Mouse (Mus musculus) kidney, postnatal 36 days (tissue): ENCODE measurements around the gene Mprip.
"Not testable (repeated sequence)": the region's sequence is repeated elsewhere in the genome, so short reads cannot be mapped to it uniquely, and the experiment has no call there.

Experiments used
- DNase-seq, 2 experiments: peaks; one replicate each; pipeline ENCODE4 v3.0.0; 2021 to 2022; ENCODE audit warnings: mixed read lengths in 2 of 2

Mprip gene

DNA sequence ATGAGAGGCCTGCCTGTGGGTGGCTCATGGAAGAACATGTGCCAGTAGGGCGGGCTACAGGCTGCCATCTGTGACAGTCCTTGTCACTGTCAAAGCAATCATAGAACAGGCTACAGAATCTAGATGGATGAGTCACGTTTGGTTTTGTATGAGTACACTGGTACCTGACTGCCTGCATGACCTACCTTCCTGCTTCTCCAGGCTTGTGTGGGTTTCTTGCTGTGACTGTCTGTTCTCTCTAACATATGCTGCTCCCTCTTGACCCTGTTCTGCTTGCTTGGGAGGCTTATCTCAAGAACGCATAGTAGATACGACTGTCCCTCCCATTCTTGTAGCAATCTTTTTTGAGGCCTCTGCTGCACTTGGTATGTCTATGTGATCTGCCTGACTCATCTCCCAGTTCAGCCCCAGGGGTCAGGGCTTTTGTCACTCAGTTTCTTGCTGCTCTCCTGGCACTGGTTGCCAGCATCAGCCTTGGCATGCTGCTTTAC is 56.7 kb downstream of the Mprip start:
- DNase-seq: no peak

DNA sequence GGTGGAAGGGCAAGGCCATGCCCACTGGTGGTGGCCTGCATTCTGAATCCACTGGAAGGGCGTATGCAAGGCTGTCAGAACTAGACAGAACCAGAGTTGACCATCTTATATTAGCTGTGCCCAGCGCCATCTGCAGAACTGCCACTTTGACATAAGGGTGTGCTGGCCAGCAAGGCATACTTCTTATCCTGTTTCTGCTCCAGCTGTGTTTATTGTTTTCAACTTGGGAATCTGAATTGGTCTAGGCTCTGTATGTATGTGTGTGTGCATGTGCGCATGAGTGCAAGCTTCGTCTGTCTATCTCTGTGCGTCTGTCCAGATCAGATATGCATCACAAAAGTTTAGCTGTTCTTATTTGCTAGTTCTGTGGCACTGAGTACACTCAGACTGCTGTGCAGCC is 58.1 kb downstream of the Mprip start:
- no peak for DNase-seq

DNA sequence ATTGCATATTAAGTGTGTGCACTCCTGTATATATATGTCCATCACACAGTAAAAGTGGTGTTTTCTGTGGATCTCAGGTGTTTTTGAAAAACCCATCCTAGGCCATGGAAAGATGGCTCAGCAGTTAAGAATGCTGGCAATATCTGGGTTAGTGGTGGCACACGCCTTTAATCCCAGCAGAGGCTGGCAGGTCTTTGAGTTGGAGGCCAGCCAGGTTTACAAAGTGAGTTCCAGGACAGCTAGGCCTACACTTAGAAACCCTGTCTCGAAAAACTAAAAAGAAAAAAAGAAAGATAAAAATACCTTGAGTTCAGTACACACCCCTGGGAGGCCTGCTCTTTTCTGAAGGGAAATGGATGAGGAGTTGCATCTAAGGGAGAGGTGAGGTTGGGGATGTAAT is 60.3 kb downstream of the Mprip start:
- DNase-seq: peak; percentile 19 to 37

DNA sequence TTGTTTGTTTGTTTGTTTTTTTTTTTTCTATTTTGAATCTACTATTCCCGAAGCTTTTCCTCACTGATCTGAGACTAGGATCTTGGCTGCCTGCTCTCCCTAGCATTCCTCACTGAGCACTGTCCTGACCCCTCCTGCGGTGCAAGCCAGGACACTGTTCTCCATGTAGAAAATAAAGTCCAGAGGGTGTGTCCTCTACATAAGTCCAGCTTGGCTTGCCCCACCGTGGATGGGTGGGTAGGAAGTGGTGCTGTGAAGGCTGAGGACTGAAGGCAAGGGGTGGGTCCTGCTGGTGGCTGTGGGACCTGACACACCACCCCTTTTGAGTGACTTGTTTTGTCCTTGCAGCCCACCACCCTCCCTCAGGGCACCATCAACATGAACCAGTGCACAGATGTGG is 66.1 kb downstream of the Mprip start:
- peak; percentile 25 for DNase-seq

DNA sequence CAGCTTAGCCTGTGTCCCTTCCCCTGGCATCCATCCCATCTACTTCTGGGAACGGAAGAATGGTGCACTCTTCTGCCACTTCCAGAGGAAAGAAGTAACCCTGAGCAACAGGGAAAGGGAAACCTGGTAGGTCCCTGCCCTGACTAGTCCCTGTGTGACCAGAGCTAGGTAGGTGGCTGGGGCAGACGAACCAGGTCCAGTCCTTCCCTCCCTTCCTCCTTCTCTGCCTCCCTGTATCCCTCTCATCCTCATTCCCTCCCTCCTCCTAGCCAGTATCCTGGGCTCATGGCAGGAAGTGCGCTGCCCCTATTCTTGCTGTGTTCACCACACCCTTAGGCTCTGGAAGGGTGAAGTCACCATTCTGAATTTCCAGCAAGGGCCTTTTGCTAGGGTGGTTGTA is 70.7 kb downstream of the Mprip start:
- no peak for DNase-seq

DNA sequence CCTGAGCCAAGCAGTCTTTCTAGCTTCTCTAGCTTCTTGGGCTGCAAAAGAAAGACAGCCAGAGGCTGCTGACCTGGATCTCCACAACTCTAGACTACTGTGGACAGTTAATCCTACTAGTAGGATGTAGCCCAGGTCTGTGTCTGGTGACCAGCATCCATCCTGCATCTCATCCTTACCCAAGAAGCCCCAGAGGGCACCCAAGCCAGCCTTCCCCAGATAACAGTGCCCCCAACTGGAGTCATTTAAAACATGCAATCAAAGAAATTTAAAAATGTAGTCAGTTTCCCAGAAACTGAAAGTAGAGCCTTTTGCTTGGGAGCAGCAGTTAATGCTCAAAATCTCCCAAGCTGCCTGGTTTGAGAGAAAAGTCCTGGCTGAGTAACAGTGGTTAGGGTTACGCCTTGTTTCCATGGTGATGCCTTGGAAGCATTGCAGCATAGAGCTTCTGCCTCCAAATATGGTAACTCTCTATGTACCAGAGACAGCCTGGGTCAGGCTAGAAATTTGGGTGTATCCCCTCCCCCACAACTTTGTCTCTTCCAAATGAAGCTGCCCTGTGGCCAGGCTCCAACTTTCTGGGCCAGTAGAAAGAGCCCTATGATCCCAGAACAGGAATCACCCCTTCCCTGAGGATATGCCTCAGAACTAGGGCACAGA is 71.4 kb downstream of the Mprip start:
- DNase-seq: peak; percentile 53 to 72

DNA sequence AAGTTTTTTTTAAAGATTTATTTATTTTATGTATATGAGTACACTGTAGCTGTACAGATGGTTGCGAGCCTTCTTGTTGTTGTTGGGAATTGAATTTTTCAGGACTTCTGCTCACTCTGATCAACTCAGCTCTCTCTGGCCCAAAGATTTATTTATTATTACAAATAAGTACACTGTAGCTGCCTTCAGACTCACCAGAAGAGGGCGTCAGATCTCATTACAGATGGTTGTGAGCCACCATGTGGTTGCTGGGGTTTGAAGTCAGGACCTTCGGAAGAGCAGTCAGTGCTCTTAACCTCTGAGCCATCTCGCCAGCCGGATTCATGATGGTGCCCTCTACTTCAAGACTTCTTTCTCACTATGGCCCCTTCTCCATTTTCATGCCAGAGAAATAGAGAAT is 72.5 kb downstream of the Mprip start:
- not testable (repeated sequence) for DNase-seq

DNA sequence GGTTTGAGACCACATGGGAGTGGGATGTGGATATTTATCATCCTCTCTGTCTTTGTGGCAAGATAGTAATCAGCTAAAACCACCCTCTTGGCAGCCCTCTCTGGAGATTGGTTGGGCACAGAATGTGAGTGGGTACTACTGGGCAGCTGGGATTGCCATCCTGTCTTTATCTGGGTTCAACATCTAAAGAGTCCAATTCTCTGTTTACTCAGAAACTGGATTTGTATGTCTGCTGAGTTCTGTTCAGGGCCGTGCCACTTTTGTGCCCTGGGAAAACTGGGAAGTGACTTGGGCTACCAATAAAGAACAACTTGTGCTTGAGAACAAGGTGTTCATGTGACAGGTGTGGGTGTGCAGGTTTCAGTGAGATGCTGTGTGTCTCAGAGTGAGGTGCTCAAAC is 73.2 kb downstream of the Mprip start:
- DNase-seq: no peak

DNA sequence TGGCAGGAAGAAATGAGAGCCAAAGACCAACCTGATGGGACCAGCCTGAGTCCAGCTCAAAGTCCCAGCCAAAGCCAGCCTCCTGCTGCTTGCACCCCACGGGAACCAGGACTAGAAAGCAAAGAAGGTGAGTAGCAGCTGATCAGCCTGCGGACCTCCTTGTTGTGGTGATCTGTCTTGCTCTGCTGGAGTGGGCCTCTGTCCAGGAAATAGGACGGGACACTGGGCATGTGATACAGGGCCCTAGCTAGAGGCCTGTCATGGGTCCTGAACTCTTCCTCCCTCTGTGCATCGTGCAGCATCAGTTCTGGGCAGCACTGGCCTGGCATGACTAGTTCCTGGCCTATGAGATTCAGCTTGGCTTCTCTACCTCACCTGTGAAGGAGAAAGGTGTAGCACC is 74.8 kb downstream of the Mprip start:
- not testable (repeated sequence) for DNase-seq

DNA sequence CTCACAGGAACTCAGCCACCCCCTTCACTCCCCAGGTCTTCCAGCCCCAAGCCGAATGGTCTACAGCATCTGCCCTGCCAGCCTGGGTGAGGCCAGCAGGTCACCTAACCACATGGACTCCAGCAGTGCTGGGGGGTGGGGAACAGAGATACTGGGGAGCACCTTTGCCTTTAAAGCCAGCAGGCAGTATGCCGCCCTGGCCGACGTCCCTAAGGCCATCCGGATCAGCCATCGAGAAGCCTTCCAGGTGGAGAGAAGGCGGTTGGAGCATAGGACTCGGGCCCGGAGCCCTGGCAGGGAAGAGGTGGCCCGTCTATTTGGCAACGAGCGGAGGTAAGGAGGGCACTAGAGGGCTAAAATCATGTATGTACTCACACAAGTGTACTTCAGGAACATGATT is 76.1 kb downstream of the Mprip start:
- no peak for DNase-seq

DNA sequence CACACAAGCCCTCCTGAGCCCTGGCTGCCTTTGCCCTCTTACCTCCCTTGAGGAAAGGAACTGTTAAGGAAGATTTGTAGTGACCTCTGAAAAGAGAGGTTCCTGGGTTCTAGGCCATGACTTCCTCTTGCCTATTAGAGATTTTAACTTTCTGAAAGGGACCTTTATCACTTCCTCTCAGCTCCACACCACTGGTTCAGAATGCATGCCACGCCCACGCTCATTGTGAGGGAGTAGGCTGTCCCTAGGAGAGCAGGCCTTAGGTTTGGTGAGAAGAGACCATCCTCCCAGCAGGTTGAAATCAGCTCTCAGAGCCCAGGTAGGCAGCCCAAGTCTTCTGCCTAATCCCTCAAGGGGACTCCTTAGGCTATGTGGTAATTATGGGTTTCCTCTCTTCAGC is 78.9 kb downstream of the Mprip start:
- DNase-seq: no peak

DNA sequence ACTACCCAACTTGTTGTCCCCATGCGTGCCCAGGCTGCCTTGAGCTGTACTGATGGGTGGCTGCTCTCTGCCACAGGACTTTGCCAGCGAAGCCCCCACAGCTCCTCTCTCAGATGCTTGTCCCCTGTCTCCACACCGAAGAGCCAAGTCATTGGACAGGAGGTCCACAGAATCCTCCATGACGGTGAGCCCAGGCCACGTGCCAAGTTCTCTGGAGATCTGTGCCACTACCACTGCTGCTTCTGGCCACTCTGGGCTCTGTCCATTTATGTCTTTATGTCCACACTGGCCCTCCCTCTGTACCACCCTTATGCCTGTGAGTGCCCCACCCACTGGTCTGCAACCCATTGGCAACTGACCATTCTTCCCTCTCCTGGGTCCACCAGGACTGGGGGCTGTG is 80.8 kb downstream of the Mprip start:
- no peak for DNase-seq

DNA sequence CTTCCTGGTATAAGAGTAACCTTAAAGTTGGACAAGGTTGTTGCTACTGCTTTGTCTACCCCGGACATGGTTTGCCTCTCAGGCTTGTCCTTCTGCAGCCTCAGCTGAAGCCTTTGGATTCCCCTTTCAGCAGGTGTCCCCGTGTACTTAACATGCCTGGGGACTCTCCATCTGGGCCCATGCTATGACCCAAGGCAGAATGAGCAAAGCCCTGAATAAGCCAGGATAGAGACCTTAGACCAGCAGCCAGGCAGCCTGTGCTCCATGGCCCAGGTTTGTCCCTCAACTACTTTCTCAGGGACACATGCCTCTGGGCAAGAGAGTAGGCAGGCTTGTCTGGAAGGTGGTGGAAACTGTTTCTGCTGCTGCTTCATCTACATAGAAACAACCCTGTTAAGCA is 82.2 kb downstream of the Mprip start:
- no peak for DNase-seq

DNA sequence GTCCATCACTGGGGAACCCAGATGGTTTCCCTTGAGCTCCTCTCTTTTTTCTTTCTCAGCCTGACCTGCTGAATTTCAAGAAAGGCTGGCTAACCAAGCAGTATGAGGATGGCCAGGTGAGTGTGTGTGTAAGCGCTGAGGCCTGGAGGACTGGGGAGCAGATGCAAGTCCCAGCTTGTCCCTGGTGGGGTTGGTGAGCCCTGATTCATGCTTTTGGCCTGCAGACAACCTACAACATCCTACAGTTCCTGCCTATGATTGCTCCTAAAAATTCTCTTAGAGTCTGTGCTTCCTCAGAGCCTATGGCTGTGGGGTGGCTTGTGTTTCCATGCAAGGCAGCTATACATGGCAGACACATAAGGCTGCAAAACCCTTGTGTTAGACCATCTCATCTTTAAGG is 82.6 kb downstream of the Mprip start:
- DNase-seq: no peak

DNA sequence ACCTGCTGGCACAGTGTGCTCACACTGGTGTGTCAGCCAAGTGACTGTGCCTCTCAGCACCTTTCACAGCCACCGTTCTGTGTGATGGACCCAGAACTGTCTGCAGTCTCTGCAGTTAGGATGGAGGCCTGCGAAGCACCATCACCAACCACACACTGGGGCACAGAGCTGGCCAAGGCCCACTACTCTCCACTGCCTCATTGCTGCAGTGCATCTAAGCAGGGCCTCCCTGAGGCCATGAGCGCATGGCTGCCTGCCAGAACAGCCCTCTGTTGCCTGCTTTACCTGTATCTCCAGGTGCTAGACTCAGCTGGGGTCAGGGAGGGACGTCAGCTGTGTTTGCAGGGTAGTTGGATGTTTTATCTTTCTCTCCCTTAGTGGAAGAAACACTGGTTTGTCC is 83.3 kb downstream of the Mprip start:
- DNase-seq: peak in 1 of 2 experiments; percentile 21

DNA sequence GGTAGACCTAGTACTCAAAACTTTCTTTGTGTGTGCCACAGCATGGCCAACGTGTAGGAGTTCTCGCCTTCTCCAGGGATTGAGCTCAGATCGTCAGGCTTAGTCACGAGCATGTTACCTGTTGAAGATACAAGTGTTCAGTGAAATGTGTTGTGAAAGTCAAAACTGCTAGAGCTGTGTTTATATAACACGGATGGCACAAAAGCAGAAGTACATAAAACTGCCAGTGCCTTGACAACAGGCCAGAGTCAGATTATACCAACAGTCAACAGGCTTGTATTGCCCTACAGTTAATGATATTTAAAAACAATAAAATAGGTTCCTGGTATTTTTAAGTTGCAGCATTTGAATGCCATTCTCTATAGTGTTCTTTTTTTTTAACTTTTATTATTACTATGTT is 84.7 kb downstream of the Mprip start:
- DNase-seq: no peak

DNA sequence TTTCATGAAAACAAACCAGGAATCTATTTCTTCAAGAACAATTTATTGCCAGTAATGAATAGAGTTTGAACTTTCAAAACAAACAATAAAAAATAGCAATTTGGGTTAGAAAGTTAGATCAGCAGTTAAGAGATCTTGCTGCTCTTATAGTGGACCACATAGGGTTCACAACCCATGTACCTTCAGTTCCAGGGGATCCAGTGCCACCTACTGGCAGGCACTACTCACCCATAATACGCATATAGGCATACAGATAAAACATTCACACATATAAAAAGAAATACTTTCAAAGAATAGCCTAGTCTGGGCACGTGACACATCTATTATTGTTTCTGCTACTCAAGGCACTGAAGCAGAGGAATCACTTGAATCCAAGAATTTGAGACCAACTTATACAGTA is 85.5 kb downstream of the Mprip start:
- peak; percentile 69 to 87 for DNase-seq

DNA sequence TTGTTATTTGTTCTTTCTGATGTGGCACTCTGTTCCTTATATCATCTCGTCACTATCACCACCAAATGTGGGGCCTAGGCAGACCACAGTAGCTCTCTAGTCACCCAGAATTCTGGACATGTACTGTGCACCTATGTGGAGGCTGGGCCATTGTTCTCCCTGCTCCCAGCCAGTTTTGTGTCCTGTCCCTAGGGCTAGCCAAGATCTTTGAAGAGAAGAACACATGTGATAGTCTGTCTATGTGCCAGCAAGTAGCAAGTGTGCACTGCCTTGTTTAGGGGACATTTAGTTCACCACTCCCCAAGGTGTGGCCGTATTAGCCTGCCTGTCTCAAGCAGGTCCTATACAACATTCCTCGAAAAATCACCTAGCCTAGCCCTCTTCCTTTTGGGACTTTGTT is 87.9 kb downstream of the Mprip start:
- no peak for DNase-seq

DNA sequence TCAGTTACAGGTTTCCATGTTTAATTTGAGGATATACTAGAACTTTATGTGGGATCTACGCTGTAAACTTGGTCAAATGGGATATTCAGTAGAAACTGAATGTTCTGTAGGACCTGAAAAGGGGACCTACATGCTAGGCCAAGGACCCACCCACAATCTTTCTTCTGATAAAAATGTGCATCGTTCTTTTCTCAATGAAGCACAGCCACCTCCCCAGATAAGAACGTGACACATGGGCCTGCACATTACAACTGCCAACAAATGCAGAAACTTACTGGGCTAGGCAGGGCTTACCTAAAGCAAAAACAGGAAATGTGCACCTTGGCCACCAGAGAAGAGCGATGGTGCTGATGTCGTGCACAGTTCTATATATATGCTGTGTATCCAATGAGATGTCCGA is 93.4 kb downstream of the Mprip start:
- DNase-seq: no peak

DNA sequence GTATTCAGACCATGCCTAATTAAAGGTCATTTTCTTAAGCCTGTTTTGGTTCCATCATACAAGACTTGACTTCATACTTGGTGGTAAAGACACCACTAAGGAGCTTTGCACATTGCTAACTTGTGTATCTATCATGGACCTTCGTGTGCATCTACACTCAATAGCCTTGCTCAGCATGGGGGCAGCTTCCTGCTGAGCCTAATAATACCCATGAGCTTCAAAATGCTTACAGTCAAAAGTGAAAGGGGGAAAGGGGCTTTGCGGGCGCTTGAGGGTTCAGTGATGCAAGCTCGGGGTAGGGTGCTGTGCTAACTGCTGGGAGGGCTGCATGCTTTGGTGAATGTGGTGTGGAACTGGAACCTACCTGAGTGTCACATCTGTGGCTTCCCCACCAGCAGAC is 95.2 kb downstream of the Mprip start:
- DNase-seq: no peak

DNA sequence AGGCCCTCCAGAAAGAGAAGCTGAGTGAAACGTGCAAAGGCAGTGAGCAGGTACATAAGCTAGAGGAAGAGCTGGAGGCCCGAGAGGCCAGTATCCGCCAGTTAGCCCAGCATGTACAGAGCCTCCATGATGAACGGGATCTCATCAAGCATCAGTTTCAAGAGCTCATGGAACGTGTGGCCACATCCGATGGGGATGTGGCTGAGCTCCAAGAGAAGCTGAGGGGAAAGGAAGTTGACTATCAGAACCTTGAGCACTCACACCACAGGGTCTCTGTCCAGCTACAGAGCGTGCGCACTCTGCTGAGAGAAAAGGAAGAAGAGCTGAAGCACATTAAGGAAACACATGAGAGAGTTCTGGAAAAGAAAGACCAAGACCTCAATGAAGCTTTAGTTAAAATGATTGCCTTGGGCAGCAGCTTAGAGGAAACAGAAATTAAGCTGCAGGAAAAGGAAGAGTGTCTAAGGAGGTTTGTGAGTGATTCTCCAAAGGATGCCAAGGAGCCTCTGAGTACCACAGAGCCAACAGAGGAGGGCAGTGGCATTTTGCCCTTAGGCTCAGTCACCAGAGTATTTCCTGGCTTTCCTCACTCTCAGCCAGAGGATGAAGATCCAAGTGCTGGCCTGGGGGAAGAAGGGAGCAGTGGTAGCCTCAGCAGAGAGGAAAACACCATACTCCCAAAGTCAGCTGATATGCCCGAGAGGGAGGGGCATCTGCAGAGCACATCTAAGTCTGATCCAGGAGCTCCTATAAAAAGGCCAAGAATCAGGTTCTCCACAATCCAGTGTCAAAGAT is 97.3 kb downstream of the Mprip start:
- DNase-seq: peak in 1 of 2 experiments; percentile 32

DNA sequence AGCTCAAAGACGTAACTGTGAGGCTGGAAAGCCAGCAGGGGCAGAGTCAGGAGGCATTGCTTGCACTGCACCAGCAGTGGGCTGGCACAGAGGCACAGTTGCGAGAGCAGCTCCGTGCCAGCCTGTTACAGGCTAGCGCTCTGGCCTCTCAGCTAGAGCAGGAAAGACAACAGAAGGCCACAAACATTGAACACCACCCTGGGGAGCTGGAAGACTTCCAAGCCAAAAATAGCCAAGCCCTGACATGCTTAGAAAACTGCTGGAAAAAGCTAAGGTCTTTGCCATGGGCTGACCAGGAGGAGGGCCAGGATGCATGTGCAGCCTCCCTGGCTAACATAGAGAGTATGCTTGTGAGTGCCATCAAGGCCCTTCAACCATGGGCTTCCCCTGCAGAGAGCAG is 98.1 kb downstream of the Mprip start:
- peak; percentile 37 to 56 for DNase-seq

DNA sequence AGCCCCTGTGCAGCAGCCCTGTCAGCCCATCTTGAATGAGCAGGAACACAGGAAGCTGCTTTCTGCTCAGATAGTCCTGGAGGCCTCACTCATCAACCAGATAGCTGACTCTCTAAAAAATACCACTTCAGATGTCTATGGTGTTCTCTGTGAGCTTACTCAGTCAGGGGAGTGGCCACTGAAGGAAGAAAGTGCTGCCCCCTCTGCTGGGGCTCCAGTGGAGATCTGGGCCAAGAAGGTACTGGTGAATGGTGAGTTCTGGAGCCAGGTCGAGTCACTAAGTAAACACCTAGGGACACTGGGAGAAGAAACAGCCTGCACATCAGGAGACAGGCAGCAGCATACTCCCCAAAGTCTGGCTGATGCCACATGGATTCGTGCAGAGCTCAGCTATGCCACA is 98.5 kb downstream of the Mprip start:
- no peak for DNase-seq

DNA sequence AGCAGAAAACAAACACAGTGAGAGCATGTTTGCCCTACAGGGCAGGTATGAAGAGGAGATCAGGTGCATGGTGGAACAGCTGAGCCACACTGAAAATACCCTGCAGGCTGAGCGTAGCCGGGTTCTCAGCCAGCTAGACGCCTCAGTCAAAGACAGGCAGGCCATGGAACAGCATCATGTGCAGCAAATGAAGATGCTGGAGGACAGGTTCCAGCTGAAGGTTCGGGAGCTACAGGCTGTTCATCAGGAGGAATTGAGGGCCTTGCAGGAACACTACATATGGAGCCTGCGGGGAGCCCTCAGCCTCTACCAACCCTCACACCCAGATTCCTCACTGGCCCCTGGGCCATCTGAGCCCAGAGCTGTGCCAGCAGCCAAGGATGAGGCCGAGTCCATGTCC is 99.7 kb downstream of the Mprip start:
- DNase-seq: no peak

DNA sequence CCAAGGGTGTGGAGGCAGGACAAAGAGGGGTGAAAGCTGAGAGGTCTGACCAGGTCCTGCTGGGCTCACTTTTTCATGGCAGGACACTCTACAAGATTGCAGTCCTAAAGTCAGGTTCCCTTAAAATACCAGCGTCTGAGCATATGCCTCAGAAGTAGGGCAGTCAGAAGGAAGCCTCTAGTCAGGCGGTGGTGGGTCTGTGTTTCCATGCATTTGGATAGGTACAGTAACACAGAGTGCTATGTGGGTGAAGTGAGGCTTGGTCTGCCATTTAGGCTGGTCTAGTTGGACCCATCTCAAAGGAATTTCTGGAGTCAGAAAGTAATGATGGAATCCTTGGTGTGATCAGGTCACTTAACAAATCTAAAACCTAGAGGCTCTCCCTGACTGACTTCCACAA is 108.2 kb downstream of the Mprip start:
- no peak for DNase-seq
